Mouse (Mus musculus): Measurements from ENCODE around the gene Tppp2.

Tppp2 gene

DNA sequence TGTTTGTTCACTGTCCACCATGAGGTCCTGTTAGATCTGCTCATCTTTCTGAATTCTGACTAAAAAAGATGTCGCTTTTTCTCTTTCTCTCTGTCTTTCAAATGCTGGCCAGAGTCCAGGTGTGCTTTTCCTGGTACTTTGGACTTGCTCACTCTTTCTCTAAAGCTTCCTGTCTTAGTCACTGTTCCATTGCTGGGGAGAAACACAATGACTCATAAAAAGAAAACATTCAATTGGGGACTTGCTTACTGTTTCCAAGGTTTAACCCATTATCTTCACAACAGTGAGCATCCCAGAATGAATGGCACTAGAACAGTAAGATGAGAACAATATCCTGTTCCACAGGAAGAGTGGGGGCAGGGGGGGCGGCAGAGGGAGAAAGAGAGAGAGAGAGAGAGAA, 42.1 kb downstream of the Tppp2 start:
- DNase-seq = no peak

DNA sequence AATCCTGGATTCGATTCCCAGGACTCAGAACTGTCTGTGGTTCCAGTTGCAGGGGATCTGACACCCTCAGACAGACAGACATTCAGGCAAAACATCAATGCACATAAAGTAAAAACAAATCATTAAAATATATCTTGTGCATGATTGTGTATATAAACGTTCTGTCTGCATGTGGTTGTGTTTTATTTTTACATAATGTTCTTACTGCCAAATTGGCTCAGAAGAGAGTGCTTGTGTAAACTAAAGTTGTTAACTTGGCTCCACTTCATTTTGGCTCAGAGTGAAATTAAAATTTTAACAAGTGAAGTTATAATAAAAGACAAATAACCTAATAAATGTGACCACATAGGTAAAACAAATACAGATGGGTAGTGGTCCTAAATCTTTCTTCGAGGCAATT, 49.2 kb downstream of the Tppp2 start:
- no peak for DNase-seq
